Mouse (Mus musculus) liver, adult (tissue): ENCODE results near the gene Plxnb1.

Source experiments
- GATA4 ChIP-seq: IDR thresholded peaks from 2 replicates; pipeline ENCODE4 v1.6.1; 2014; ENCODE audit warnings: mild to moderate bottlenecking, low read length; ENCODE audit not compliant: insufficient replicate concordance

Gene Plxnb1

DNA sequence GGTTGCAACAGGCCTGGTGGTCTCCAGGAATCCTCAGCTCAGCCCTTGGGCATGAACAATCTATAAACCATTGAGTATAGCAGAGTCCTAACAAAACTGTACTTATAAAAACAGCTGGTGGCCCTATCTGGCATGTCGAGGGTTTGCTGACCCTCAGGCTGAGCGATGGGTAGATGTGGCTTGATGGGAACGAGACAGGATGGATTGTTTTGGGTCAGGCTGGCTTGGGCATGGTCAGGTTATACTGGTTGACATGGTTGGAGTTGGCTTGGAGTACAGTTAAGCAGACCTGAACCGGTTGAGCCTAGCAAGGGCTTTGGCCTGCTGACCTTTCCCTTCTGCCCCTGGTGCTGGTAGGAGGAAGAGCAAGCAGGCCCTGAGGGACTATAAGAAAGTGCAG, 15.9 kb downstream of the Plxnb1 start:
- TF ChIP-seq GATA4: no peak

DNA sequence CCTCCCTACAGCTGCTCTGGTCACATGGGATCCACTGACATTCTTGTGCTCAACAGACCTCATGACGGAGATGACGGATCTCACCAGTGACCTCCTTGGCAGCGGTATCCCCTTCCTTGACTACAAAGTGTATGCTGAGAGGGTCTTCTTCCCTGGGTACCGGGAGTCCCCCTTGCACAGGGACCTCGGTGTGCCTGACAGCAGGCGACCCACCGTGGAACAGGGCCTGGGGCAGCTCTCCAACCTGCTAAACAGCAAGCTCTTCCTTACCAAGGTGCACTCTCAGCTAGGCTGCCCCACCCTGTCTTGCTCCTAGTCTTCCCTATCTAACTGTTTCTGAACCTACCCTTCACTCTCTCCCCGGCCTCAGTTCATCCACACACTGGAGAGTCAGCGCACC, 16.4 kb downstream of the Plxnb1 start:
- TF ChIP-seq GATA4: no peak

DNA sequence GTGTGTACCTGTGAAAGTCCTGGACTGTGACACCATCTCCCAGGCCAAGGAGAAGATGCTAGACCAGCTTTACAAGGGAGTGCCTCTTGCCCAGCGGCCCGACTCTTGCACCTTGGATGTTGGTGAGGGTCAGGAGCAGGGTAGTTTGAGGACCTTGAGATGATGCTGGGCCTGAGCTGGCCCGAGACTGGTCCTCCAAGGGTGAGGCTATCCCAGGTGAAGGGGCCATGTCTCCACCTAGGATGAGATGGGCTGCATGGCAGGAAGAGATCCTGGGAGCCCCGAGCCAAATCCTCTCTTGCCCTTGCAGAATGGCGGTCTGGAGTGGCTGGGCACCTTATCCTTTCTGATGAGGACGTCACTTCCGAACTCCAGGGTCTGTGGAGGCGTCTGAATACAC, 18.1 kb downstream of the Plxnb1 start:
- no peak for TF ChIP-seq GATA4

DNA sequence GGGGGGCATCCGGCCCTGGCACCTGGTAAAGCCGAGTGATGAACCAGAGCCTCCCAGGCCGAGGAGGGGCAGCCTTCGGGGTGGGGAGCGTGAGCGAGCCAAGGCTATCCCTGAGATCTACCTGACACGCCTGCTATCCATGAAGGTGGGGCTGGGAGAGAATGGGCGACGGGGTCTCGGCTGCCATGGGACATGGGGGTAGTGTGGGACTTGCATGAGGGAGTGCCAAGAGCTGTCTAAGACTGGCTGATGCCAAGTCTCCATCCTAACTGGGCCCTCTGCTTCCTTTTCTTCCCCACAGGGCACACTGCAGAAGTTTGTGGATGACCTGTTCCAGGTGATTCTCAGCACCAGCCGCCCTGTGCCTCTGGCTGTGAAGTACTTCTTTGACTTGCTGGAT, 19.1 kb downstream of the Plxnb1 start:
- no peak for TF ChIP-seq GATA4

DNA sequence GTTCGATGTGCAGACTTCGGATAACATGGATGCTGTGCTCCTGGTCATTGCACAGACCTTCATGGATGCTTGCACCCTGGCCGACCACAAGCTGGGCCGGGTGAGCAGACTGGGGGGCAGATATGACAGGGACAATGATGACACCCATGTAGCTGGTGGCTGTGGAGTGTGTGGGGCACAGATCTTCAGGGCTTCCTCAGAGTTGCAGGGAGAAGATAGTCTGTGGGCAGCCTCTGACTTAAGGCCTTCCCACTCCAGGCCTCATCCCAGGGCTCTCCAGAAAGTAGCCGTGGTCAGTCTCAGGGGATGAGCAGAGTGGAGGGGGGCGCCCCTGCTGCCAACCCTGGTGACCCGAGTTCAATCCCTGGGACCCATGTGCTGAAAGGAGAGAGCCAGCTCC, 19.7 kb downstream of the Plxnb1 start:
- TF ChIP-seq GATA4: no peak

GRCm38 (mm10) chr9:109116205-109116604, 21.0 kb downstream of the Plxnb1 start:
- no peak for TF ChIP-seq GATA4

DNA sequence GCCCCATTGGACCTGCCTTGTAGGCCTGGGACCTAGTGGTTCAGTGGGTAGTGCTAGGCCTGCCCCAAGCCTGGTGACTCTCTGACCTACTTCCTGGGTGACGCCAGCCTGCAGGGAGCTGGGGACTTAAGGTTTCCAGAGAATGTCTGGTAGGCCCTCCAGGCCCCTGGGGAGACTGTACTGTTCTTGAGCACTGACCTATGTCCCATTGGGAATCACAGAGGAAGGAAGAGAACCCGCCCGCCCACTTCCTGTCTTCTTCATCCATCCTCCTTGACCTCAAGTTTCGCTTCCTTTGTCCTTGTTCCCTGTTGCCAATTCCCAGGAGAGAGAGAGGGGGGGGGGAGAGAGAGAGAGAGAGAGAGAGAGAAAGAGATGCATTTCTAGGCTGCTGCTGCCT, 22.9 kb downstream of the Plxnb1 start:
- TF ChIP-seq GATA4: no peak

DNA sequence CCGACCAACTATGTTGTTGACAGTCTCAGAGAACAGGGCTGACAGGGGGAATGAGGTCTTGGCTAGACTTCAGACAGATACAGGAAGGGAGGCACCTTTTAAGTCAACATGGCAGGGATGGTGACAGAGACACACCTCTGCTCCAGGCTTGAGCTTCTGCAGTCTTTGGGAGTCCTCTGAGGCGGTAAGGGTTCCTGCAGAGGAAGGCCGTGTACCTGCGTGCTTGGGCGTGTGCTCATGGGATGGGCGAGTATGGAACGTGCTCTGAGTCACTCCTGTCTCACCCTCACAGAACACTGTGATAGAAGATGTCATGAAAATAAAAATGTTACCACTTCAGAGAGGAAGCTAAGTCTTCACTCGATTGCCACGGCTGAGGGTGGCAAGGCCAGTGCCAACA, 24.4 kb downstream of the Plxnb1 start:
- TF ChIP-seq GATA4: no peak

DNA sequence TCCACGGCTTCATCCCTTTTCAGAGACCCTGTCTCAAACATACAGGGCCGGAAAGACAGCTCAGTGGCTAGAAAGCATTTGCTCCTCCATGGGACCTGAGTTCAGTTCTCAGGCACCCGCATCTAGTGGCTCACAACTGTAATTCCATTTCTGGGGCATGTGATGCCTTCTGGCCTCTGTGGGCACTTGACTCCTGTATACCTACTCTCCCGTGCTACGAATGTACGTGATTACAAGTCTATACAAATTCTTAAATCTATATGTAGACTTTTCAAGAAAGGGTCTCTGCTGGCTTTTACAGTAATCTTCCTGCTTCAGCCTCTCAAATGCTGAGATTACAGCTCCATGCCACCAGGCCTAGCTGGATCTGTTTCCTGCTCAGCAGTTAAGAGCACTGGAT, 25.8 kb downstream of the Plxnb1 start:
- no peak for TF ChIP-seq GATA4

DNA sequence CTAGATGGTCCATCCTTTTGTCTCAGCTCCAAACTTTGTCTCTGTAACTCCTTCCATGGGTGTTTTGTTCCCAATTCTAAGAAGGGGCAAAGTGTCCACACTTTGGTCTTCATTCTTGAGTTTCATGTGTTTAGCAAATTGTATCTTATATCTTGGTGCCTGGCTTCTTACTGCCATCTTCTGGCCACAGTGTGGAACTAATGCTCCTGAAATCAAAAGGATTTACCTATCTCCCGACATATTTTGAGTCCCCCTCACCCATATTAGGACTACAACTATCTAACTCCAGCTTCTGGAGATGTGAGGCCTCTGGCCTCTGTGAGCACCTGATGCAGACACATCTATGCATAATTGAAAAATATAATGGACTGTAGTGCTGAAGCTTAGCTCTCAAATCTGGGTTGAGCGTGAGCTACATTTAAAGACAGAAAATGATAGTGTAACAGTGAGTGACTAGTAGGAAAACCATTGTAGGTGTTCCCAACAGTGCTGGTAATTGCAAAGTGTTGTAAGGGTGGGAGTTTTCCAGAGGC, 27.4 kb downstream of the Plxnb1 start:
- no peak for TF ChIP-seq GATA4

DNA sequence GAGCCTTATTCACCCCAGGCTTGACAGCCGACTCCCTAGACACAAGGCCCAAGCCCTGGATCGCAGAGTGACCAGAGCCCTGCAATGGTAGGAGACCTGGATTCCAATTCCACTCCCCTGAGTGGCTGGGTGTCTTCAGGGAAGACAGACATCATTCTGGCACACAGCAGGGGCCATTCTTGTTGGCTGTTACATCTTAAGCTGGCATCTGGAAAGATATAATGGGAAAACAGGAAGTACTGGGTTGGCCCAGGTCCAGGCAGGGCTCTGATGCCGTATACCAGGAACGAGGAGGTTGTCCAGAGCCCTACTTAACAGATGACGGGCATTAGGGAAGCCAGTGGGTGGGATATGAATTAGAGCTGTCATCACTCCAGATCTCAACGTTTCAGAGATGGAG, 28.1 kb downstream of the Plxnb1 start:
- no peak for TF ChIP-seq GATA4

DNA sequence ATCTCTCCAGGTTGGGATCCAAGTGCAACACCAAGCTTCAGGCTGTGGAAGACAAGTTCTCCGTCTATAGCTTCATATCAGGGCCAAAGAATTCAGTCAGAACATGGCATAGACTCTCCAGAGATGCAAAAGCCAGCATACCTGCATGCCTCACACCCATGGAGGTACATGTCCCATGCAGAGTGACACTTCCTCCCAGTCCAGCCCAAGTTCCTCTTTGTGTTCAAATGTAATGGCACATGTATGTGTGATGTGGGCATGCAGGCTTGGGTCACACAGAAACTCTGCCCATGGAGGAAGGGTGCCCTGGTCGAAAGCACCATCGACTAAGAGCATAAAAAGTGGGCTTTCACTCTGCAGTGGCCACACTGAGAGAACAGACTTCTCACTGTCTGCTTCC, 29.0 kb downstream of the Plxnb1 start:
- TF ChIP-seq GATA4: no peak

DNA sequence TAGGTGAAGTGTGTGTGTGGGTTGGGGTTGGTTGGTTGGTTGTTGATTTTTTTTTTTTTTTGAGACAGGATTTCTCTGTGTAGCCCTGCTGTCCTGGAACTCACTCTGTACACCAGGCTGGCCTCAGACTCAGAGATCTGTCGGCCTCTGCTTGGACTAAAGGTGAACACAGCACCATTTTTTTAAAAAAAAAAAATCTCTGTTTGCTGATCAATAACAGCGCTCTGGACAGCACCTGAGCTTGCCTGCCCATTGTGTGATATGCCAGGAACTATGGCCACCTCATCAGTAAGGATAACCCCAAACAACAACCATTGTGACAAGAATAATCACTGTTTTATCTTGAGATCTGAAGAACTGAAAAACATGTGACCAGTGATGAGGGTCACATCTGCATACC, 29.9 kb downstream of the Plxnb1 start:
- TF ChIP-seq GATA4: no peak

- no peak for TF ChIP-seq GATA4
Measured at GRCm38 (mm10) chr9:109125481-109125880, 30.3 kb downstream of the Plxnb1 start.

GRCm38 (mm10) chr9:109127076-109127475, 31.9 kb downstream of the Plxnb1 start:
- TF ChIP-seq GATA4: no peak

DNA sequence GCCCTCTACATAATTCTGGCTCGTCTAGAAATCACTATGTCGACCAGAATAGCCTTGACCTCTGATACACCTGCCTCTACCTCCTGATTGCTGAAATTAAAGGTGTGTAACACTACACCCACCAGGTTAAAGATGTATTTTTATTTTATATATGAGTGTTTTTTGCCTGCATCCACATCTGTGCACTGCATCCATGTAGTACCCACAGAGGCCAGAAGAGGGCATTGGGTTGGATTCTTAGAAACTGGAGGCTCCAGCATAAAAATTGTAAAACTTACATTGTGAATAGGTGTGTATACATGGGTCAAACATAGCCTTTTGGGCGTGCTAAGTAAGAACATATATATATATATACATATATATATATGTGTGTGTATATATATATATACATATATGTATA, 33.0 kb downstream of the Plxnb1 start:
- no peak for TF ChIP-seq GATA4

- no peak for TF ChIP-seq GATA4
Measured at GRCm38 (mm10) chr9:109130076-109130475, 34.9 kb downstream of the Plxnb1 start.

- TF ChIP-seq GATA4: no peak
Measured at GRCm38 (mm10) chr9:109161941-109162340, 66.8 kb downstream of the Plxnb1 start, which contains the start of gene Fbxw21. Fbxw21 (minus strand) TSS chr9:109162041.

DNA sequence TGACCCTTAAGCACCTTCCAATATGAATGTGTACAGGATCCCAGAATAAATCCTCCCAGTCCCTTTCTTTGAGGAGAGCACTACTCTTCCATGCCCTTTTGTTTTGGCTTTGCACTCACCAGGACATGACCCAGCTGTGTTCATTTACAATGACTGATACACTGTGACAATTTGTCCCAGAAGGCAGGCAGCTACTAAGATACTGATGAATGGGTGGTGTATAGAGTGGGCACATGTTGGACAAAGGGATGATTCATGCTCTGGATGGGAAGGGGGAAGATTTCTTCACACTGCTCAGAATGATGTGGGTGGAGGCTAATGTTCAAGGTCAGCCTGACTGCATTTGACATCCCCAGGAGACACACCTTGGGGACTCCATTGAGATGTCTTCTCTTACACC, 72.1 kb downstream of the Plxnb1 start:
- TF ChIP-seq GATA4: no peak
